Mouse (Mus musculus) embryo, embryonic 11 days (tissue): Measurements from ENCODE around the gene Akap8l.

Source experiments
- DNase-seq: peaks from one replicate; pipeline ENCODE4 v3.0.0-alpha.2; 2015

Gene Akap8l

GRCm38 (mm10) chr17:32356766-32357760, 6.7 kb upstream of the Akap8l start:
- no peak for DNase-seq

GRCm38 (mm10) chr17:32356281-32356680, 5.9 kb upstream of the Akap8l start:
- DNase-seq = no peak

GRCm38 (mm10) chr17:32355031-32355430, 4.6 kb upstream of the Akap8l start:
- DNase-seq = no peak

- DNase-seq = no peak
These were observed 3.8 kb upstream of the Akap8l start for GRCm38 (mm10) chr17:32354211-32354610.

- no peak for DNase-seq
These were observed 3.3 kb upstream of the Akap8l start for GRCm38 (mm10) chr17:32353696-32354095.

GRCm38 (mm10) chr17:32351726-32352125, 1.3 kb upstream of the Akap8l start:
- DNase-seq = no peak

- DNase-seq = no peak
These were observed 862 bp upstream of the Akap8l start for GRCm38 (mm10) chr17:32351269-32351668.

GRCm38 (mm10) chr17:32349851-32350381, 491 bp downstream of the Akap8l start:
- no peak for DNase-seq

- peak; percentile 59 for DNase-seq
These were observed 1.2 kb downstream of the Akap8l start for GRCm38 (mm10) chr17:32349037-32349732.

GRCm38 (mm10) chr17:32348406-32348805, 2.0 kb downstream of the Akap8l start:
- no peak for DNase-seq

GRCm38 (mm10) chr17:32341102-32341501, 9.3 kb downstream of the Akap8l start:
- DNase-seq = no peak

GRCm38 (mm10) chr17:32340110-32340509, 10.3 kb downstream of the Akap8l start:
- DNase-seq = no peak

- no peak for DNase-seq
These were observed 14.5 kb downstream of the Akap8l start for GRCm38 (mm10) chr17:32335869-32336268.

- no peak for DNase-seq
These were observed 15.5 kb downstream of the Akap8l start for GRCm38 (mm10) chr17:32334921-32335320.

- DNase-seq = no peak
These were observed 16.6 kb downstream of the Akap8l start for GRCm38 (mm10) chr17:32333675-32334303.

- DNase-seq = no peak
These were observed 22.9 kb downstream of the Akap8l start for GRCm38 (mm10) chr17:32327501-32327900.

GRCm38 (mm10) chr17:32322809-32323208, 27.6 kb downstream of the Akap8l start:
- DNase-seq = no peak

- DNase-seq = no peak
These were observed 28.6 kb downstream of the Akap8l start for GRCm38 (mm10) chr17:32321836-32322235.

GRCm38 (mm10) chr17:32321390-32321734, 29.0 kb downstream of the Akap8l start:
- no peak for DNase-seq

- DNase-seq = peak; percentile 99
These were observed 29.6 kb downstream of the Akap8l start, which contains the start of gene Akap8 for GRCm38 (mm10) chr17:32320597-32321389. TSS of gene Akap8 (minus strand) at chr17:32321238.

- DNase-seq = peak; percentile 3
These were observed 30.5 kb downstream of the Akap8l start for GRCm38 (mm10) chr17:32319950-32320349.

GRCm38 (mm10) chr17:32317708-32318107, 32.7 kb downstream of the Akap8l start:
- DNase-seq = no peak
